Mouse (Mus musculus) intestine, embryonic 15.5 days (tissue): ENCODE data around the gene Fa2h. TPM values are rescaled to one million over a fixed set of nuclear protein-coding genes. Genes with fewer than 3 reads are reported as not detected.

ENCODE experiments used
- polyA plus RNA-seq: library from polyadenylated mRNA; unstranded; fragments of >200 nt; fragmentation: Nextera tagmentation; extraction: Ambion mirVana; gene quantifications from 2 replicates; pipeline ENCODE4 v1.2.1, GENCODE M21; 2015

The Fa2h gene
- polyA plus RNA-seq, 1 experiment from 2014 or later: 1.2 TPM

Other genes starting within 250 kb of the Fa2h start
- 54.5 and 57.4 TPM in 2 replicates for gene Glg1, start 134.6 kb downstream of the Fa2h start, polyA plus RNA-seq
- 49.4 and 50.3 TPM in 2 replicates for gene Rfwd3, start 93.6 kb downstream of the Fa2h start, polyA plus RNA-seq
- gene Mlkl, start 55.6 kb downstream of the Fa2h start, polyA plus RNA-seq: 2.7 TPM in 2 replicates
- gene Wdr59, start 128.3 kb upstream of the Fa2h start, polyA plus RNA-seq: 4.1 and 4.5 TPM in 2 replicates
- gene Znrf1, start 142.3 kb upstream of the Fa2h start, polyA plus RNA-seq: 24.6 and 26.0 TPM in 2 replicates
- gene Ldhd, start 236.6 kb upstream of the Fa2h start, polyA plus RNA-seq: 1.6 and 1.8 TPM in 2 replicates
- gene Zfp1, start 249.6 kb upstream of the Fa2h start, polyA plus RNA-seq: 14.9 and 15.7 TPM in 2 replicates